Mouse (Mus musculus) embryonic facial prominence, embryonic 11.5 days (tissue): ENCODE data around the gene Gjb6. TPM values are rescaled to one million over a fixed set of nuclear protein-coding genes. Genes with fewer than 3 reads are reported as not detected.

Experiments used
- ATAC-seq: fragments of 200-750 bp; cut with Nextera tagmentation; replicated peaks from 2 replicates; pipeline ENCODE4 v1.8.0; 2017; ENCODE audit warnings: low read depth; ENCODE audit not compliant: insufficient number of reproducible peaks, low FRiP score, low TSS enrichment
- DNase-seq: peaks from one replicate; pipeline ENCODE4 v3.0.0-alpha.2; 2015; ENCODE audit warnings: low spot score
- H3K27ac ChIP-seq: fragments of 300-500 bp; sonication (generic); replicated peaks from 2 replicates; pipeline ENCODE4 v1.5.1; 2014; ENCODE audit warnings: mild to moderate bottlenecking, low read depth, low read length, control low read depth
- H3K27me3 ChIP-seq: fragments of 300-500 bp; sonication (generic); 2 replicates; pipeline ENCODE4 v1.6.1; 2014; ENCODE audit warnings: mild to moderate bottlenecking, low read length, moderate library complexity, mixed read lengths; ENCODE audit not compliant: control insufficient read depth, insufficient read depth
- H3K36me3 ChIP-seq: fragments of 300-500 bp; sonication (generic); replicated peaks from 2 replicates; pipeline ENCODE4 v1.6.1; 2014; ENCODE audit warnings: low read depth, mild to moderate bottlenecking, low read length, moderate library complexity, mixed read lengths; ENCODE audit not compliant: control insufficient read depth, insufficient read depth
- H3K4me1 ChIP-seq: fragments of 300-500 bp; sonication (generic); 2 replicates; pipeline ENCODE4 v1.6.1; 2014; ENCODE audit warnings: low read length, mixed read lengths; ENCODE audit not compliant: control insufficient read depth, insufficient read depth
- H3K4me2 ChIP-seq: fragments of 300-500 bp; sonication (generic); 2 replicates; pipeline ENCODE4 v1.6.1; 2014; ENCODE audit warnings: low read depth, mild to moderate bottlenecking, control low read depth, low read length, moderate library complexity
- H3K4me3 ChIP-seq: fragments of 300-500 bp; sonication (generic); 2 replicates; pipeline ENCODE4 v1.5.1; 2014; ENCODE audit warnings: low read depth, low read length, control low read depth
- H3K9ac ChIP-seq: fragments of 300-500 bp; sonication (generic); replicated peaks from 2 replicates; pipeline ENCODE4 v1.6.1; 2014; ENCODE audit warnings: mild to moderate bottlenecking, control low read depth, low read length
- H3K9me3 ChIP-seq: fragments of 300-500 bp; sonication (generic); replicated peaks from 2 replicates; pipeline ENCODE4 v1.6.1; 2016; ENCODE audit warnings: mild to moderate bottlenecking, low read length, inconsistent platforms, mixed read lengths; ENCODE audit not compliant: control insufficient read depth
- WGBS: fragments of 180-500 bp; shearing (Covaris S2); extraction: QIAGEN DNeasy Blood & Tissue Kit; methylation state at CpG from one replicate; pipeline ENCODE4 v1.1.7; 2014; 5-methylcytosine and 5-hydroxymethylcytosine counted together
- polyA plus RNA-seq: library from polyadenylated mRNA; unstranded; fragments of >200 nt; fragmentation: Nextera tagmentation; extraction: Ambion mirVana; gene quantifications from 2 replicates; pipeline ENCODE4 v1.2.1, GENCODE M21; 2014

The Gjb6 gene
- polyA plus RNA-seq, 1 experiment from 2014 or later: 8.0 TPM

DNA sequence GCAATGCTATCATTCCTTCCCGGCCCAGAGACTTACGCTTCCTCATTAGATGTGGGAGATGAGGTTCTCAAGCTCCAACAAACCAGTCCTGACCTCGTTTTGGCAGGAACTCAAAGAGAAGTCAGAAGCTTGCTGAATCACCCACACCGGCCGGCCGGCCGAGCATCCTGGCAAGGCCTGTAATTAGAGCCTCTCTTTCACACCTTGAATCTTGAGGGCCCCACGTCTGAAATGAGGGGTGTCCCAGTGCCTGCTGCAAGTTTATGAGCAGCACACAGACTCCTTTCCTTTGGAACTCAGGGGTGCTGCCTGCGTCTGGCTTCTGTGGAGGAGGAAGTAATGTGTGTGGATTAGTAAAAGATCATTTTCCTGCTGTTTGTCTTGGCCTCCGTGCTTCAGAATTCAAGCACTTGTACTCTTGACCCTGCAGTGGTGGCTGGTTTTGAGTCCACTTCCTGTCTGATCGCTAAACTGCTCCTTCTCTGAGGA, 49.2 kb downstream of the Gjb6 start:
- H3K4me1 ChIP-seq: no peaks in the 10 kb centered on the region
- no peak overlapping the region for H3K4me3 ChIP-seq
- H3K27ac ChIP-seq: no peak overlapping the region
- no peaks in the 10 kb centered on the region for H3K9me3 ChIP-seq
- H3K9ac ChIP-seq: no peak overlapping the region
- H3K4me2 ChIP-seq: no peak overlapping the region
- no peaks in the 10 kb centered on the region for H3K27me3 ChIP-seq
- 44% methylated on average over 11 of the region's 11 CpGs for WGBS
- no peaks in the 10 kb centered on the region for H3K36me3 ChIP-seq
- DNase-seq (no peak), ATAC-seq (no peak)

GRCm38 (mm10) chr14:57082863-57083262, 50.5 kb downstream of the Gjb6 start:
- H3K36me3 ChIP-seq: no peaks in the 10 kb centered on the region
- no peak overlapping the region for H3K4me3 ChIP-seq
- H3K27me3 ChIP-seq: no peaks in the 10 kb centered on the region
- DNase-seq (no peak), ATAC-seq (no peak)
- WGBS: 95% methylated on average over 1 of the region's 1 CpGs
- no peak overlapping the region for H3K4me2 ChIP-seq
- no peaks in the 10 kb centered on the region for H3K9me3 ChIP-seq
- no peak overlapping the region for H3K27ac ChIP-seq
- H3K4me1 ChIP-seq: no peaks in the 10 kb centered on the region
- H3K9ac ChIP-seq: no peak overlapping the region

DNA sequence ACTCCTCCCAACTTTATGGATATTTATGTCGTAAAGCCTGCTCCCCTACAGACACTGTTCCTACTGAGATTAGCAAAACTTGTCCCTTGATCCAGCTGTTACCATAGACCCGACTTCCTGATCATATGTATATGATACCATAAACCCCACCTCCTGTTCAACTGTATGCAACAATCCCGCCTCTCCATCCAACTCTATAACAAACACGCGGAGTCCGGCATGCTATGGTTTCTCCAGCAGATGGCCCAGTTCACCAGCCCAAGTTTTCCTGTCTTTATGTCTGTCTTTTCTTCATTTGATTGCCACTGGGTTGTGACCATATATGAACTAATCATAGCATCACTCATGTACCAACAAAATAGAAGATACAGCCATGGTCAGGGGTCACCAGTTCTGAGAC, 57.9 kb downstream of the Gjb6 start:
- ATAC-seq: no peak
- Histone ChIP-seq H3K36me3 (no peaks in the 10 kb centered on the region), H3K9ac (no peak overlapping the region), H3K4me2 (no peak overlapping the region), H3K4me3 (no peak overlapping the region), H3K27me3 (no peaks in the 10 kb centered on the region), H3K9me3 (no peaks in the 10 kb centered on the region), H3K4me1 (no peaks in the 10 kb centered on the region), H3K27ac (no peak overlapping the region)
- WGBS: 84% methylated on average over 6 of the region's 6 CpGs
- no peak for DNase-seq

Other genes starting within 250 kb of the Gjb6 start
- 63.0 and 65.3 TPM in 2 replicates for gene Zmym2, start 247.0 kb downstream of the Gjb6 start, polyA plus RNA-seq
- gene Gja3, start 75.5 kb downstream of the Gjb6 start, polyA plus RNA-seq: 0.34 and 3.1 TPM in 2 replicates
- 25.0 and 28.7 TPM in 2 replicates for gene Gjb2, start 28.9 kb downstream of the Gjb6 start, polyA plus RNA-seq
- gene Gm4491, start 17.7 kb downstream of the Gjb6 start, polyA plus RNA-seq: not detected in 2 replicates